9 mouse cellular contexts compared by ENCODE assay signal in genomic region chr3:84217118-84217960, GRCm38 (mm10). TPM values are rescaled to one million over a fixed set of nuclear protein-coding genes. Genes with fewer than 3 reads are reported as not detected.
DNase-seq lines count a peak whose midpoint lies in the region; ATAC-seq and TF ChIP-seq lines count a peak whose summit lies in the region.
"Had no signal": no experiment of that assay in that cellular context is flagged by ENCODE, and none has a peak within 500 bp of the region (broad histone marks: within the 10 kb centered on the region; RNA-seq: fewer than 3 reads in every experiment).

No protein-coding gene starts in this region.

- 0 out of 2 replicates have a peak, but pooled peaks have one; percentile 3 for TF ChIP-seq CTCF in forebrain, postnatal 0 days (IDR thresholded peaks at IDR 0.05; ENCODE audit: low read depth)

- H3K4me3 ChIP-seq in heart, embryonic 12.5 days, result no peak overlapping the region
- H3K4me3 ChIP-seq in forebrain, postnatal 0 days (ENCODE audit: low read depth, low read length), result peak overlapping the region; percentile 51; the same call in 1 of the 2 replicates
- H3K4me3 ChIP-seq in midbrain, embryonic 16.5 days (ENCODE audit: low read depth, low read length), result peak overlapping the region; percentile 67
- no peak overlapping the region for H3K4me3 ChIP-seq in liver, embryonic 11.5 days (ENCODE audit: low read depth, low read length)

- no peak for ATAC-seq in heart, embryonic 12.5 days (ENCODE audit: insufficient number of reproducible peaks, low FRiP score)
- no peak for ATAC-seq in forebrain, postnatal 0 days
- ATAC-seq in midbrain, embryonic 16.5 days, result no peak
- no peak for ATAC-seq in liver, embryonic 11.5 days (replicated peaks; ENCODE audit: low FRiP score)
- ATAC-seq in CD4-positive, CD25-positive, alpha-beta regulatory T cell, adult 4 months, result no peak
- ATAC-seq: inflammation-experienced regulatory T-cells, adult 6 months had no signal

- peaks cover 15% of the 10 kb centered on the region for H3K27me3 ChIP-seq in heart, embryonic 12.5 days (replicated peaks)
- no peaks in the 10 kb centered on the region for H3K27me3 ChIP-seq in forebrain, postnatal 0 days (ENCODE audit: insufficient read depth, low read length)
- no peaks in the 10 kb centered on the region for H3K27me3 ChIP-seq in midbrain, embryonic 16.5 days (ENCODE audit: control insufficient read depth, insufficient read depth, low read depth, low read length)
- H3K27me3 ChIP-seq in liver, embryonic 11.5 days (replicated peaks; ENCODE audit: control insufficient read depth, insufficient read depth, low read length), result peaks cover 16% of the 10 kb centered on the region

- H3K4me1 ChIP-seq in heart, embryonic 12.5 days (replicated peaks), result 0 out of 2 replicates have a peak, but pooled peaks cover 3% of the 10 kb centered on the region
- peaks cover 37% of the 10 kb centered on the region for H3K4me1 ChIP-seq in forebrain, postnatal 0 days (ENCODE audit: insufficient read depth)
- peaks cover 64% of the 10 kb centered on the region for H3K4me1 ChIP-seq in midbrain, embryonic 16.5 days (ENCODE audit: control insufficient read depth, insufficient read depth, low read length)
- no peaks in the 10 kb centered on the region; the same call in 1 of the 2 replicates for H3K4me1 ChIP-seq in liver, embryonic 11.5 days (replicated peaks; ENCODE audit: control insufficient read depth, insufficient read depth, low read length)

- peak; percentile 74 for DNase-seq in heart, adult 11 months
- peak; percentile 57 to 65 for DNase-seq in cerebellum, postnatal 25 days
- DNase-seq in forebrain, postnatal 0 days, result no peak
- no peak for DNase-seq in kidney, postnatal 25 days
- DNase-seq in liver, embryonic 11.5 days (ENCODE audit: low spot score), result no peak

- no peak overlapping the region for H3K9ac ChIP-seq in heart, embryonic 12.5 days
- H3K9ac ChIP-seq in forebrain, postnatal 0 days, result peak overlapping the region; percentile 64
- H3K9ac ChIP-seq in midbrain, embryonic 16.5 days (ENCODE audit: low read depth, low read length), result peak overlapping the region; percentile 42
- H3K9ac ChIP-seq in liver, embryonic 11.5 days (ENCODE audit: low read depth, low read length), result no peak overlapping the region

- H3K9me3 ChIP-seq in heart, embryonic 12.5 days (replicated peaks), result no peaks in the 10 kb centered on the region
- no peaks in the 10 kb centered on the region for H3K9me3 ChIP-seq in forebrain, postnatal 0 days (ENCODE audit: low read length)
- H3K9me3 ChIP-seq in midbrain, embryonic 16.5 days (replicated peaks; ENCODE audit: control insufficient read depth, low read length, poor library complexity, severe bottlenecking), result no peaks in the 10 kb centered on the region
- no peaks in the 10 kb centered on the region for H3K9me3 ChIP-seq in liver, embryonic 11.5 days (ENCODE audit: control insufficient read depth, low read length)

- H3K36me3 ChIP-seq in heart, embryonic 12.5 days, result no peaks in the 10 kb centered on the region
- H3K36me3 ChIP-seq in forebrain, postnatal 0 days (ENCODE audit: insufficient read depth), result no peaks in the 10 kb centered on the region
- no peaks in the 10 kb centered on the region for H3K36me3 ChIP-seq in midbrain, embryonic 16.5 days (ENCODE audit: control insufficient read depth, insufficient read depth, low read length)
- H3K36me3 ChIP-seq in liver, embryonic 11.5 days (ENCODE audit: control insufficient read depth, insufficient read depth, low read length), result no peaks in the 10 kb centered on the region

- H3K4me2 ChIP-seq in heart, embryonic 12.5 days, result no peak overlapping the region
- H3K4me2 ChIP-seq in forebrain, postnatal 0 days (ENCODE audit: low read depth), result peak overlapping the region; percentile 56
- peak overlapping the region; percentile 84 for H3K4me2 ChIP-seq in midbrain, embryonic 16.5 days (ENCODE audit: low read length)
- H3K4me2 ChIP-seq in liver, embryonic 11.5 days, result no peak overlapping the region

- no peak overlapping the region for H3K27ac ChIP-seq in heart, embryonic 12.5 days (ENCODE audit: poor library complexity, severe bottlenecking)
- H3K27ac ChIP-seq in forebrain, postnatal 0 days (ENCODE audit: low read depth, low read length), result peak overlapping the region; percentile 68
- peak overlapping the region; percentile 67; the same call in 1 of the 2 replicates for H3K27ac ChIP-seq in midbrain, embryonic 16.5 days (ENCODE audit: low read length)
- no peak overlapping the region for H3K27ac ChIP-seq in liver, embryonic 11.5 days (ENCODE audit: low read depth, low read length)

- WGBS in heart, embryonic 12.5 days, result 64% methylated on average over 12 of the region's 12 CpGs
- 25% methylated on average over 12 of the region's 12 CpGs for WGBS in forebrain, postnatal 0 days
- 33% methylated on average over 12 of the region's 12 CpGs for WGBS in midbrain, embryonic 16.5 days
- 71% methylated on average over 12 of the region's 12 CpGs for WGBS in liver, embryonic 11.5 days

RNA-seq across cellular contexts. Expression of gene Gm6525, which starts 43.4 kb away (rescaled TPM):
- 0.18 TPM in 1 of 2 replicates, not detected in the other for polyA plus RNA-seq in heart, embryonic 12.5 days (2016; fragmentation: Nextera tagmentation; extraction: Ambion mirVana)
- total RNA-seq in forebrain, postnatal 0 days (2014; rRNA removed), result 0.29 TPM in 1 of 2 replicates, not detected in the other
- polyA plus RNA-seq in forebrain, postnatal 0 days (2015; fragmentation: Nextera tagmentation; extraction: Ambion mirVana), result 0.33 and 2.1 TPM in 2 replicates
- 2.1 and 2.5 TPM in 2 replicates for polyA plus RNA-seq in midbrain, embryonic 16.5 days (2015; fragmentation: Nextera tagmentation; extraction: Ambion mirVana)
- 0.27 and 0.48 TPM in 2 replicates for polyA plus RNA-seq in liver, embryonic 11.5 days (2014; fragmentation: Nextera tagmentation; extraction: Ambion mirVana)
- 1 to 10 TPM in 1 of 2 experiments, under 1 TPM in 1; 0.35 to 1.1 TPM for polyA plus RNA-seq in CD4-positive, CD25-positive, alpha-beta regulatory T cell, adult 4 months (2017; shearing (Covaris generic))

Comparison
In these comparisons a context has a peak if more than half of its experiments do, and no peak if none do; other contexts are left out.
1. DNase-seq: peak in heart, adult 11 months (single experiment) and cerebellum, postnatal 25 days (2 of 2); none in forebrain, postnatal 0 days (single experiment), kidney, postnatal 25 days (0 of 2) and liver, embryonic 11.5 days (single experiment).
2. H3K27ac ChIP-seq: peak in forebrain, postnatal 0 days (single experiment) and midbrain, embryonic 16.5 days (single experiment); none in heart, embryonic 12.5 days (single experiment) and liver, embryonic 11.5 days (single experiment).
3. H3K4me2 ChIP-seq: peak in forebrain, postnatal 0 days (single experiment) and midbrain, embryonic 16.5 days (single experiment); none in heart, embryonic 12.5 days (single experiment) and liver, embryonic 11.5 days (single experiment).
4. H3K4me3 ChIP-seq: peak in forebrain, postnatal 0 days (single experiment) and midbrain, embryonic 16.5 days (single experiment); none in heart, embryonic 12.5 days (single experiment) and liver, embryonic 11.5 days (single experiment).
5. H3K9ac ChIP-seq: peak in forebrain, postnatal 0 days (single experiment) and midbrain, embryonic 16.5 days (single experiment); none in heart, embryonic 12.5 days (single experiment) and liver, embryonic 11.5 days (single experiment).